Mouse (Mus musculus): ENCODE results near the gene Abcg4. TPM values are rescaled to one million over a fixed set of nuclear protein-coding genes. Genes with fewer than 3 reads are reported as not detected.

Gene Abcg4
- total and polyA plus RNA-seq, 3 experiments = 0.23 to 1.1 (median 0.72) TPM

DNA sequence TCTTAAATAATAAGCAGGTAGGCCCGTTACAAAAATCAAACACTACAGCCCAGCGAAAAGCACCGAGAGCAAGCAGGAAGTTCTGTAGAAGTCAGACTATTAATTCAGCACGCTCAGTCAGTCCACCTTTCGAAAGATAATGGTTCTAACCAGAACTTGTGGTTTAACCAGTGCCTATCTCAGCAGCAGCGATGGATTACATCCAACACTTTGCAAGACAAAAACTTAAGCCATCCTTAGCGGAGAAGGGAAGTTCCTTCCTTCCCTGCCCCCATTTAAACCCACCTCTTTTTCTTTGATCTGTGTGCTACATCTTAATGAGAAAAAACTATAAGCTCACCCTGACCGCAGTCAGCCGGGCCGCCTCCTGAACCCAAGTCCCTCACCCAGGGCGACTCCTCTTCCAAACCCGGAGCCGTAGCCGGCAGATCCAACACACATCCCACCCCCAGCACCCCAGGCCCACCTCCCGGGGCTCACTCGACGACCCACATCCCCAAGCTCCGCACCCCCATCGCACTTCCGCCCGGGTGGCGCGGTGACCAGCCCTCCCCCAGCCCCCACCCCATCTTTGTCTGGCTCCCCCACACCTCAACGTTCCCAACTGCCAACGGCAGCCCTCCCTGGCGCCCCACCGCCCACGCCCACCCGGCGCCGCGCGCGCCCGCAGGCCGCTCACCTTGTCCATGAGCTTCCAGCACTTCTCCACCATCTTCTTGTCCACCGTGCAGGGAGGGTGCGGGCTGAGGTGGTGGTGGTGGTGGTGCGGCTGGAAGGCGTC lies 55.2 kb downstream of the Abcg4 start:
- H3K27me3 ChIP-seq (replicated peaks) = no peaks in the 10 kb centered on the region
- H3K36me3 ChIP-seq (replicated peaks in 1 of 2; ENCODE audit: control insufficient read depth in 1 of 2, insufficient read depth in 1 of 2, low read length in 1 of 2) = peaks cover 2 to 17% of the 10 kb centered on the region in 2 experiments
- H3K9ac ChIP-seq (ENCODE audit: insufficient read depth, low read depth) = peak overlapping the region; percentile 86
- in situ Hi-C loops (cut with MboI; ENCODE audit: low pct_ligation_motif_present, low pct_unique_long_range_greater_than_20kb, low sequenced_read_pairs) = loop anchor here (10.0 kb wide), 1 partner anchor 48 kb away; no protein-coding TSS in a partner anchor
- no peaks in the 10 kb centered on the region for H3K9me3 ChIP-seq (replicated peaks; ENCODE audit: low read length)
- H3K4me3 ChIP-seq (replicated peaks in 1 of 3; ENCODE audit: low read depth in 2 of 3, low read length in 2 of 3, poor library complexity in 1 of 3) = peak overlapping the region; percentile 85 to 100 (median 92)
- peak overlapping the region; percentile 84 for H3K27ac ChIP-seq (ENCODE audit: insufficient read depth, low read depth)
- dilution Hi-C loops (cut with MboI; ENCODE audit: extremely low pct_ligation_motif_present, extremely low pct_unique_long_range_greater_than_20kb, low sequenced_read_pairs) = no loop called here
- peaks cover 16 to 58% of the 10 kb centered on the region in 2 experiments; a peak in 3 of 4 replicates for H3K4me1 ChIP-seq (ENCODE audit: control insufficient read depth in 1 of 2, insufficient read depth in 2 of 2)
- peak; percentile 35 for DNase-seq (ENCODE audit: extremely low read depth)
- TF ChIP-seq NRF1 (IDR thresholded peaks at IDR 0.05; ENCODE audit: low read depth, low read length) (no peak), CHD2 (IDR thresholded peaks at IDR 0.05; ENCODE audit: low read length) (peak; percentile 25; the same call in 1 of the 2 replicates), MAFK (IDR thresholded peaks at IDR 0.05; ENCODE audit: insufficient replicate concordance, low read length) (0 out of 2 replicates have a peak, but pooled peaks have one; percentile 4), TBP (conservative IDR thresholded peaks at IDR 0.05; ENCODE audit: low read depth, low read length) (0 out of 2 replicates have a peak, but pooled peaks have one; percentile 25), USF2 (conservative IDR thresholded peaks at IDR 0.05; ENCODE audit: low read depth, low read length) (no peak), USF1 (IDR thresholded peaks at IDR 0.05; ENCODE audit: low read depth, low read length) (no peak), MXI1 (IDR thresholded peaks at IDR 0.05; ENCODE audit: low read depth, low read length) (peak; percentile 69; the same call in 1 of the 2 replicates), PAX5 (IDR thresholded peaks at IDR 0.05; ENCODE audit: low read length) (no peak), NELFE (IDR thresholded peaks at IDR 0.05; ENCODE audit: low read depth, low read length) (no peak), ZMIZ1 (IDR thresholded peaks at IDR 0.05; ENCODE audit: low read depth, low read length) (no peak), SIN3A (IDR thresholded peaks at IDR 0.05; ENCODE audit: low read length) (peak; percentile 72), CHD1 (IDR thresholded peaks at IDR 0.05; ENCODE audit: low read depth, low read length) (0 out of 2 replicates have a peak, but pooled peaks have one; percentile 48), HCFC1 (IDR thresholded peaks at IDR 0.05; ENCODE audit: low read depth, low read length) (peak; percentile 9), MAX (IDR thresholded peaks at IDR 0.05; ENCODE audit: low read length) (0 out of 2 replicates have a peak, but pooled peaks have one; percentile 13)
- H3K79me2 ChIP-seq (replicated peaks; ENCODE audit: control insufficient read depth, extremely low read depth, insufficient read depth, poor library complexity, severe bottlenecking) = peaks cover 51% of the 10 kb centered on the region
- peak overlapping the region; percentile 94 for H3K4me2 ChIP-seq (ENCODE audit: insufficient read depth, low read depth, poor library complexity, severe bottlenecking)

DNA sequence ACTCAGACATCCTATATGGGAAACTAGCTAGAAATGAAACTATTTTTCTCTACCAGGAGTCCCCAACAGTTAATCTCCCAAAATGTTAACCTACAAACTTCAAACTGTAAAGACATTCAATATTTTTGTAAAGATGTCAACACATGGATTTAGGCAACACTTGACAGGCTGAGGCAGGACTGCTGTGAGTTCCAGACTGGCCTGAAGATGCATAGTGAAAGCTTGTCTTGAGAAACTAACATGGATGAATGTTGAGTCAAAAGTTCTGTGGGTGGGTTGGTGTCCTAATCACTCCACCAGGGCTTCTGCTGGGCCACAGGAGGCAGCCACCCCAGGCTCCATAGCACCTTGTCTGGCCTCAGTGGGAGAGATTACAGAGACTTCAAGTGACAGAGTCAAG lies 56.8 kb downstream of the Abcg4 start:
- Histone ChIP-seq H3K4me2 (ENCODE audit: insufficient read depth, low read depth, poor library complexity, severe bottlenecking) (peak overlapping the region; percentile 94; the same call in 1 of the 2 replicates), H3K36me3 (replicated peaks in 1 of 2; ENCODE audit: control insufficient read depth in 1 of 2, insufficient read depth in 1 of 2, low read length in 1 of 2) (peaks cover 2 to 25% of the 10 kb centered on the region in 2 experiments), H3K9ac (ENCODE audit: insufficient read depth, low read depth) (peak overlapping the region; percentile 86), H3K4me3 (replicated peaks in 1 of 3; ENCODE audit: low read depth in 2 of 3, low read length in 2 of 3, poor library complexity in 1 of 3) (peak overlapping the region in 2 of 3 experiments; percentile 85 to 92), H3K27me3 (replicated peaks) (no peaks in the 10 kb centered on the region), H3K27ac (ENCODE audit: insufficient read depth, low read depth) (no peak overlapping the region), H3K79me2 (replicated peaks; ENCODE audit: control insufficient read depth, extremely low read depth, insufficient read depth, poor library complexity, severe bottlenecking) (peaks cover 64% of the 10 kb centered on the region), H3K4me1 (ENCODE audit: control insufficient read depth in 1 of 2, insufficient read depth in 2 of 2) (peaks cover 16 to 55% of the 10 kb centered on the region in 2 experiments; a peak in 3 of 4 replicates), H3K9me3 (replicated peaks; ENCODE audit: low read length) (no peaks in the 10 kb centered on the region)
- TF ChIP-seq TCF12 (IDR thresholded peaks at IDR 0.05; ENCODE audit: low read depth, low read length) (no peak), MYC (IDR thresholded peaks at IDR 0.05; ENCODE audit: low read depth, low read length) (no peak), JUND (conservative IDR thresholded peaks at IDR 0.05; ENCODE audit: low read depth, low read length) (no peak), JUN (IDR thresholded peaks at IDR 0.05; ENCODE audit: insufficient read depth, low read depth, low read length) (no peak), HCFC1 (IDR thresholded peaks at IDR 0.05; ENCODE audit: low read depth, low read length) (no peak), MAFK (IDR thresholded peaks at IDR 0.05; ENCODE audit: insufficient replicate concordance, low read length) (no peak), GABPA (IDR thresholded peaks at IDR 0.05; ENCODE audit: insufficient replicate concordance, low read depth, low read length) (no peak), ZKSCAN1 (IDR thresholded peaks at IDR 0.05; ENCODE audit: borderline replicate concordance, low read depth, low read length) (no peak), UBTF (IDR thresholded peaks at IDR 0.05; ENCODE audit: low read depth, low read length) (no peak), ELF1 (IDR thresholded peaks at IDR 0.05; ENCODE audit: low read depth, low read length) (no peak), CTCF (conservative IDR thresholded peaks at IDR 0.05 in 1 of 2, IDR thresholded peaks at IDR 0.05 in 1 of 2; ENCODE audit: low read depth in 2 of 2, low read length in 2 of 2) (no peak), MAX (IDR thresholded peaks at IDR 0.05; ENCODE audit: low read length) (no peak), POLR2AphosphoS2 (IDR thresholded peaks at IDR 0.05; ENCODE audit: low read depth, low read length) (no peak), RCOR1 (conservative IDR thresholded peaks at IDR 0.05; ENCODE audit: low read depth, low read length) (no peak), ZC3H11A (IDR thresholded peaks at IDR 0.05; ENCODE audit: low read depth, low read length) (no peak), CHD2 (IDR thresholded peaks at IDR 0.05; ENCODE audit: low read length) (no peak), ZMIZ1 (IDR thresholded peaks at IDR 0.05; ENCODE audit: low read depth, low read length) (no peak), RAD21 (IDR thresholded peaks at IDR 0.05; ENCODE audit: low read depth, low read length) (no peak), POLR2A (IDR thresholded peaks at IDR 0.05; ENCODE audit: low read depth, low read length) (no peak)
- DNase-seq (ENCODE audit: extremely low read depth) = no peak
- in situ Hi-C loops (cut with MboI; ENCODE audit: low pct_ligation_motif_present, low pct_unique_long_range_greater_than_20kb, low sequenced_read_pairs) = loop anchor here (10.0 kb wide), 1 partner anchor 47 kb away; no protein-coding TSS in a partner anchor
- dilution Hi-C loops (cut with MboI; ENCODE audit: extremely low pct_ligation_motif_present, extremely low pct_unique_long_range_greater_than_20kb, low sequenced_read_pairs) = no loop called here

Data from CH12.LX (cell line).